Mouse (Mus musculus) heart, adult 9 months (tissue): Measurements from ENCODE around the gene Errfi1.

ENCODE experiments used
- DNase-seq, 2 experiments: peaks; one replicate each; pipeline ENCODE4 v3.0.0; 2022; ENCODE audit warnings: low spot score in 2 of 2

The Errfi1 gene

DNA sequence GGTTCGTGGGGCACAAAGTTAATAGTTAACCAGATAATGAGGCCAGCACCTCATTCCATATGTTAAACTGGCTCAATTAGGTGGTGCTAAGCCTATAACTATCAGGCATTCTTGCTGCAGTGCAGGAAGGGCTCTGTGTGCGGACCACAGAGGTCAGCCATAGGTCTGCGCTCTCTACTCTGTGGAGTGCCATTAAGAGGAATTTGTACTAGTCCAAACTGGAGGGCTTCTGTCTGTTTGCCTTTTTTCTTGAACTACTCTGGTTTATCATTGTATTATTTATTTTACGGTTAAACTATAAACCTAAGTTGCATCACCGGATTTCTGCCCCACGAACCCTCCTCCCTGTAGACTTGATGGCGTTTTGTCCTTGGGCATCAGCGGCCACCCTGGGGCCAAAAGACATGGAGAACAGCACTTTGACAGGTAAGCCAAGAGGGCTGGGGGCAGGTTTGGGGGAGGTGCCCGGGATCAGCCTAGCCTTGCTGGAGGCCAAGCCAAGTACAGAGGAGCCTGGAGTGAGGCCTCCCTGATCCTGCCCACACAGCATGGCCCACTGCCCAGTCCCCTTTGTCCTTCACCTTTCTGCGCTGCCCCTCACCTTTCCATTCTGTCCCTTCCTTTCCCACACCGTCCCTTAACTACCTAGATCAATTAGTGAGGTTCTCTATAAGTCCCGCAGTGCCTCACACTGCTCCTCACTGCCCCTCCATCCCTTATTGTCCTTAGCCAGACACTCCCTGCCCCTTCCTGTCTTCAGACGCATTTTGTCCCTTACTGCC, at the start of gene Errfi1:
Gene Errfi1, plus strand, starts transcription at position 240 of the 782 bp plus-strand sequence.
- DNase-seq, result peak in 1 of 2 experiments; percentile 13

DNA sequence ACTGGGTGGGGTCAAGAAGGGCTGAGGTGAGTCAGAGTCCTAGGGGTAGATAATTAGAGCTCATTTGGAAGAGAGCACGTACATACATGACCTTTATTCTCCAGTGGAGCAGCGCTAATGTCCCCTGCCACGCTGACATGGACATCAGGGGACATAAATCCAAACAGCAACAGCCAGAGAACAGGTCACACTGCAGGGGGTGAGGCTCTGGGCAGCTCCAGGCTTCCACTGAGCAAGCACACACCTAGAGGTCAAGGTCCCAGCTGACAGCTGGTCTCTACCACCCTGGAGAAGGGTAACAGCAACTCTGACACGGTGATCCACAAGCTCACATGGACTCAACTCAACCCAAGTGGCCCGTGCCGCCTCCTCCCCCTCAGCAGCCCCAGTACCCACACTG, 49.5 kb upstream of the Errfi1 start:
- no peak for DNase-seq

- peak in 1 of 2 experiments; percentile 48 for DNase-seq
Observed at GRCm38 (mm10) chr4:150807727-150808470, 45.8 kb upstream of the Errfi1 start.

GRCm38 (mm10) chr4:150808471-150808847, 45.3 kb upstream of the Errfi1 start:
- peak in 1 of 2 experiments; percentile 37 for DNase-seq

DNA sequence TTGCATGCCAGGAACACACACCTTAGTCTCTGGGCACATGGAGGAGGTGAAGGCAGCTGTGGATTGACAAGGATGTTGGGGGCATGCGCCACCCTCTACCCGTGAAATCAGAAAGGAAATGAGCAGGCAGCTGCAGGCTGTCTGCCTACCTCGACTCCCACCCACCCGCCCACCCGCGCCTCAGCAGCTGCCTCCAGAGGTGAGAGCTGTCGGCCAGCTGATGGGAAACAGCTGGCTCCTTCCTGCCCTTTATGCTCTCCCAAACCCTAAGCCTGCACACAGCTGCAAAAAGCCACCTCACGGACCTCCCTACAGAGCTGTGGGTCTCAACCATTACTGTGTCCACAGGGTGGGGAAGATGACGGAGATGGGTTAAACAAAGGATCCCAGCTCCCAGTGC, 44.4 kb upstream of the Errfi1 start:
- DNase-seq, result no peak

GRCm38 (mm10) chr4:150815144-150815543, 38.6 kb upstream of the Errfi1 start:
- DNase-seq, result no peak

DNA sequence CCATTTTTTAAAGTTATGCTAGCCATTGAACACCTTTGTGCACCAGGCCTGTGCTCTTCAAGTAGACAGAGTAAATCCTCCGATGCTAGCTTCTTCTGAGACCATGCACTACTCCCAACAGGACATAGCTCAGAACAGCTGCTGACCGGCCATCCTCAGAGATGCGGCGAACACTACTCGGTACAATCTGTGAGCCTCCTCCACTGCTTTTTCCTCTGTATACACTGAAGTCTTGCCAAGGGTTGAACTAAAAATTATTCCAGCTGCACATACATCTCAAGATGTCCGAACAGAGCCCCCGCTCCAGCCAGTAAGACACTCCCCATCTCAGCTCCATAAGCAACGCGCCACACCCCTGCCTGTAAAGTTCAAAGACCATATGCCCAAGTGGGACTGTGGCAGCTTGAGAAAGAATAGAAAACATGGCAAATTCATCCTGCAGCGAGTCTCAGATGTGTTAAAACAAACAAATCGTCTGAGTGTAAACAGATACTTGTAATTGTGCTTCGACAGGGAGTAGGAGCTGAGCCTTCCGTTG, 37.2 kb upstream of the Errfi1 start:
- no peak for DNase-seq

GRCm38 (mm10) chr4:150819126-150819910, 34.4 kb upstream of the Errfi1 start:
- DNase-seq, result peak in 1 of 2 experiments; percentile 50

GRCm38 (mm10) chr4:150821381-150821780, 32.3 kb upstream of the Errfi1 start:
- no peak for DNase-seq

DNA sequence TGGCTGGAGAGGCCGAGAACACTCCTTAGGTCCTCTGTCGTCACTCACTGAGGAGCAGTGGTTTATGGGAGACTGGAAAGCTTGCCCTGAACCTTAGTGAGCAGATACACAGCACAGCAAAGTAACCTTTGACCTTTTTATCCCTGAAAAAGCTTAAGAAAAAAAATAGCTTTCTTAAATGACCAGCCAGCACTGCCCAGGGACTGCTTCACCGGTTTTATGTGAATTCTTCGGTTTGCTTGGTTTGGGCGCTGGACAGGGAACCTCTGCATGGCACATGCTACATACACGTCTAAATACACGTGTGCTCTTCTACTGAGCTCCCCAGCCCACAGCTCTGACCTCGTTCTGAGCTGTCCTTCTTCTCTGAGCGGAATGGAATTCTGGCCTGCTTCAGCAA, 31.1 kb upstream of the Errfi1 start:
- DNase-seq, result no peak

- DNase-seq, result no peak
Observed at GRCm38 (mm10) chr4:150823614-150824480, 29.9 kb upstream of the Errfi1 start.

DNA sequence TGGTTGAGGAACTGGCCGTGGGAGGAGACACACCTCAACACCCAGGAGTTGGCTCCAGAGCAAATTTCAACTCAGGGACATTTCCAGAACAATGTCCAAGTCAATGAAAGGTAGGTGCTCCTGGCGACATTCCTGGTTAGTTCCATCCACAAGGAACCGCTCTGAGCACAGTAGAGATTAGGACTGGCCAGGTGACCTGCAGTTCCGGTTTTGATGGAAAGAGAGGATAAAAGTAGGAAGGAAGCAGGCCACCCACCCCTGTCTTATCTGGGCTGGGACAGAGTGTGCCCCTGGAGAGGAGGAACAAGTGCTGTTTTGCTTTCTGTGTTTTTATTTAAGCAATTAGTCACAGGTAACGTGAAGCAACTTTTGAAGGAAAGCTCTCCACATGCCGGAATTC, 28.8 kb upstream of the Errfi1 start:
- DNase-seq, result no peak

- DNase-seq, result no peak
Observed at GRCm38 (mm10) chr4:150825531-150825930, 28.2 kb upstream of the Errfi1 start.

GRCm38 (mm10) chr4:150831321-150831720, 22.4 kb upstream of the Errfi1 start:
- no peak for DNase-seq

DNA sequence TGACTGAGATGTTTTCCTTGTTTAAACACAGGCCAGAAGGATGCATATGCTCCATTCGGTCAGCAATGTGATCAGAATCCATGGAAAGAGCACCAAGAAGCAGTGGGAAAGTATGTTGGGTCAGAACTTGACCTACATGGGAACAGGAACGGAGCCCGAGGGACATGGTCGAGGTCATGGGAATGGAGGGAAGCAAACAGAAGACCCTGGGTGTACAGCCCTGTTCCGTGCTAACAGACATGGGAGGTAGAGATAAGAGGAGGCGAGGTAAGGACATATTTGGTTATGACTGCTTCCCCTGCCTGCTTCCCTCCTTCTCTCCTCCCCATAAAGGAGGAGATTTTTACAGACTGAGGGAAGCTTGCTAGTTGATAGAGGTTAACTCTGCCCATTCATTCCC, 21.8 kb upstream of the Errfi1 start:
- DNase-seq, result peak in 1 of 2 experiments; percentile 64

DNA sequence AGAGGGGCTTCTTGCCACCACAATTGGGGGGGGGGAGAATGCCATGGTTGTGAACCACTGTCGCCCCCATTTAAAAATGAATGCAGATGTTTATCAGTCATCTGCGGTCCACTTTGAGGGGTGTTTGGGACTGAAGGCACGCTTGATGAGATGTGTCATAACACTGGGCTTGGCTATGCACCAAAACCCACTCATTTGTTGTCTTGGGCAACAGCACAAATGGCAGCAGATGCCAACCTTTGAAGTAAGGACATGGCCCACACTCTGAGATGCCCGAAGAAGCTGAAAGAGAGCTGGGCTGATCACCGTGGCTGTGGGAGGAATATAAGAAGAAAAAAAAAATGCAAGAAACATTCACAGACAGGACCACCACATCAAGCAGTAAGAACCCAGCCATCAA, 18.6 kb upstream of the Errfi1 start:
- no peak for DNase-seq

DNA sequence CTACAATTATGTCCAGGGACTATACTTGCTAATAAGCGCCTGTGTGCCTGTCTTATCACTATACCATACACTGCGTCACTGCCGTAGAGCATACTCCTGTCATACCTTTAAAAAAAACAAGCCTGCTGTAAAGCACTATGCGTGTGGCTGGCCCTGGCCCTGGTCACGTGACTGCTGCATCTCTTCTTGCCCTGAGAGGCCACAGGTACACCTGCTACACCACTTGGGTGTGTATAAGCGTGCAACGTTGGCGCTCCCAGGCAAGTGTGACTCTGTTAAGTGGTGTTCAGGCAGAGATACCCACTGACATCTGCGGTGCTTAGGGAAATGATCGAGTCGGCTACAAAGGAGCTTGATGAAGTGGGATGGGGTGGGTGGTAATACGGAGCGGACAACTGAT, 17.5 kb upstream of the Errfi1 start:
- DNase-seq, result no peak

DNA sequence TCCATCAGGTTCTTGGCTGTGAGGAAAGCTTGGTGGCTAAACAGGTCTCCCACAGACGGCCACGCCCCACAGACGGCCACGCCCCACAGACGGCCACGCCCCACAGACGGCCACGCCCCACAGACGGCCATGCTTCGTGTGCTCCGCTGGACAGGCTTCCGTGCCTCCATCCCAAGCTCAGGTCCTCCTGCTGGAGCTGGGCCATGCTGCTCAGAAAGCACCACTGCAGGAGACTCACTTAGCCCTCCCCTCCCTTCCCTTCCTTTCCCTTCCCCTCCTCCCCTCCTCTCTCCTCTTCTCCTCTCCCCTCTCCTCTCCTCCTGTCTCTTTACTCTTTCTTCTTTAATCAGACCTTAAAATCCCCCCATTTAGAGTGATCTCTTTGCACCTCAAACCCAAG, 16.8 kb upstream of the Errfi1 start:
- DNase-seq, result no peak

GRCm38 (mm10) chr4:150837458-150837857, 16.3 kb upstream of the Errfi1 start:
- peak; percentile 63 to 73 for DNase-seq

- no peak for DNase-seq
Observed at GRCm38 (mm10) chr4:150842045-150842444, 11.7 kb upstream of the Errfi1 start.

DNA sequence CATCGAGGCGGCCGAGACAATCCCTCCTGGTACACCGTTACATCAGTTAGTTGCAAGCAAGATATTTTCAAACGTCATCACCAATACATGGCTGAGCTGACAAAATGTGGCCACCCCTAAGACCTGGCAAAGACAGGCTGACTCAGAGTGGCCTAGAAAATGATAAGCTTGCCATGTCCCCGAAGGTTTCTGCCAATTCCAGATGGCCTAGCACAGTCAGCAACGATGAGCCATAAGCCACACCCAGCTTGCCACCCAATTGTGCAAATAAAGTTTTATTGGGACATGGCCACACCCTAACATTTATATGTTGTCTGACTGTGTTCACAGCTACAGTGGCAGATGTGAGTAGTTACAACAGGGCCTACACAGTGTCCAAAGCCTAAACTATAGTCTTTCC, 10.5 kb upstream of the Errfi1 start:
- no peak for DNase-seq
